Mouse (Mus musculus) thymus, adult 2 months (tissue): ENCODE data around the gene Meis2.

ENCODE experiments used
- CTCF ChIP-seq: fragments of 200-500 bp; IDR thresholded peaks from 2 replicates; pipeline ENCODE4 v1.5.1; 2012; ENCODE audit warnings: mild to moderate bottlenecking, control low read depth, low read length, moderate library complexity, borderline replicate concordance; ENCODE audit not compliant: control insufficient read depth, poor library complexity, insufficient read depth; ENCODE audit errors: extremely low read depth
- POLR2A ChIP-seq: fragments of 200-500 bp; IDR thresholded peaks from 2 replicates; pipeline ENCODE4 v1.6.1; 2012; ENCODE audit warnings: mild to moderate bottlenecking, low read length, control low read depth, moderate library complexity; ENCODE audit not compliant: control insufficient read depth, poor library complexity, insufficient read depth; ENCODE audit errors: extremely low read depth

DNA sequence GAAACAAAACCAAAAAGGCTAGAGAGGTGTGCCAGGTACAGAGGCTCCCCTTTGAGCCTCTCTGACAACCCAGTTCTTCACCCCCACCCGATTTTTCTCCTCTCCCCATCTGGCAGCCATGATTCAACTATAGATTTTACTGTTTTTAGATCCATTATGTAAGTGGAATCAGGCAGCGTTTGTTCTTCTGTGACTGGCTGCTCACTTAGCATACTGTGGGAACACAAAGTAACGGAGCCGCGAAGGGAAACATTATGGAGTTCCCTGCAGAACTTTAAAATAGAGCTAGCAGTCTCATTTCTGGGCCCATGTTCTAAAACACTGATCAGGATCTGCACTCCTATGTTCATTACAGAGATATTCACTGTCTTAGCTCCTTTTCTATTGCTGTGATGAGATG is 243.3 kb downstream of the Meis2 start:
- TF ChIP-seq POLR2A (no peak), CTCF (no peak)
